Mouse (Mus musculus): ENCODE measurements around the gene Ascc1. TPM values are rescaled to one million over a fixed set of nuclear protein-coding genes. Genes with fewer than 3 reads are reported as not detected.

The Ascc1 gene
- polyA plus RNA-seq, 1 experiment from 2014 or later = 44.1 TPM

DNA sequence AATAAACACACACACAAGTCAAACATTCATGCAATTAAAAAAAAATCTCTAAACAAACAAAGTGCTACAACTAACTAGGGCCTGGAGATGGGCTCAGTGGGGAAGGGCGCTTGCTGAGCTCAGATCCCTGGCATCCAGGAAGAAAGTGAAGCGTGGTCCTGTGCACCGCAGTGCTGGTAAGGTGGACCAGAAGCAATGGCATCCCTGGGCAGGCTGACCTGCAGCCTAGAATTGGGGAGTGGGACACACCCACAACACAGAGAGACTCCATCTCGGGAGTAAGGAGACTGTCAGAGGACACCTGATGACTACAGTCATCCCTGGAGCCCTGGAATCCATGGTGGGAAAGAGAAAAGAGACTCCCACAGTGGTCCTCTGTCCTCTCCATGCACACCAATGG lies 29.2 kb upstream of the Ascc1 start:
- no peaks in the 10 kb centered on the region for H3K9me3 ChIP-seq (replicated peaks; ENCODE audit: control insufficient read depth, low read length)
- peak overlapping the region; percentile 88 for H3K27ac ChIP-seq (ENCODE audit: low read length)
- 90% methylated on average over 4 of the region's 4 CpGs for WGBS
- H3K27me3 ChIP-seq (ENCODE audit: control insufficient read depth, insufficient read depth, low read length) = no peaks in the 10 kb centered on the region
- H3K4me1 ChIP-seq (ENCODE audit: control insufficient read depth, insufficient read depth, low read length) = peaks cover 61% of the 10 kb centered on the region
- H3K4me2 ChIP-seq (ENCODE audit: low read depth, low read length) = no peak overlapping the region
- no peak for ATAC-seq (replicated peaks; ENCODE audit: extremely low read depth, insufficient read depth, low FRiP score)
- H3K36me3 ChIP-seq (ENCODE audit: control insufficient read depth, insufficient read depth) = no peaks in the 10 kb centered on the region
- no peak overlapping the region for H3K9ac ChIP-seq (ENCODE audit: low read length)
- H3K4me3 ChIP-seq (ENCODE audit: low read length) = no peak overlapping the region

DNA sequence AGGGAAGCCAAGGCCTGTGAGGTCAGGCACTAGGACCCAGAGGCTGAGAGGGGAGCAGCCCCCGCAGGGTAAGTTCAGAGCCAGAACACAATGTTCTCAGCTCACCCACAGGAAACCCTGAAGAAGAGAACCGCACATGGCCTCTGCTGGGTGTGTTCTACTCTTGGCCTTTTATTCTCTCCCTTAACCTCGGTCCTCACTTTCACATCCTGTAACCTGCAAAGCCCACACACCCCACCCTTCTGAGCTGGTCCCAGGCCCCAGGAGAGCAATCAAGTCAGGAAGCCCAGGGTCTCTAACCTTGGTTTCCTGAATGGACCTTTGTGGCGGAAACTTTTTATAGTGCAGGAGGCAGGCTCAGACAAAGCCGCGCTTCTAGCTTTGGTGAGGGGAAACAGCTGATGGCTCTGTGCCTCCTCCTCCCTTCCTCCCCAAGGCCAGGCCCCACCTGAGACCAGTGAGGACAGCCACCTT lies 28.4 kb upstream of the Ascc1 start:
- WGBS = 18% methylated on average over 6 of the region's 6 CpGs
- no peak overlapping the region for H3K4me3 ChIP-seq (ENCODE audit: low read length)
- H3K9ac ChIP-seq (ENCODE audit: low read length) = peak overlapping the region; percentile 48
- H3K4me2 ChIP-seq (ENCODE audit: low read depth, low read length) = peak overlapping the region; percentile 38
- ATAC-seq (replicated peaks; ENCODE audit: extremely low read depth, insufficient read depth, low FRiP score) = peak; percentile 56
- H3K27ac ChIP-seq (ENCODE audit: low read length) = peak overlapping the region; percentile 88
- peaks cover 70% of the 10 kb centered on the region for H3K4me1 ChIP-seq (ENCODE audit: control insufficient read depth, insufficient read depth, low read length)
- H3K36me3 ChIP-seq (ENCODE audit: control insufficient read depth, insufficient read depth) = no peaks in the 10 kb centered on the region
- H3K9me3 ChIP-seq (replicated peaks; ENCODE audit: control insufficient read depth, low read length) = no peaks in the 10 kb centered on the region
- no peaks in the 10 kb centered on the region for H3K27me3 ChIP-seq (ENCODE audit: control insufficient read depth, insufficient read depth, low read length)

DNA sequence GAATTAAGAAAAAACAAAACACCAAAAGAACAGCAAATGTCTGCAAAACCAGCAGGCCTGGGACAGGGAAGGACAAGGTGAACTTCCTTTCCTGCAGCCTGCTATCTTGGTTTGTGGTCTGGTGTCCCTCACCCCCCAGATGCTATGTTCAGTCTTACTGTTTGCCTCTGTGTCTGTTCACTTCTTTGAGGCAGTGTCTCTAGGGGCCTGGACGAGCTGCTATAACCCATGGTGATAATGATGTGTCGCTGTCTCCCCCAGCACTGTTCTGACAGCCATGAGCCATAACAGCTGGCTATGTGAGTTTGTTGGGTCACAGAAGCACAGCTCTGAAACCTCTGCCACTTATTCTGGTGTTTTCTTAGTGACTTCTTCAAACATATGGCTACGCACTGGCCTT lies 27.8 kb upstream of the Ascc1 start:
- H3K27ac ChIP-seq (ENCODE audit: low read length) = peak overlapping the region; percentile 88
- H3K9me3 ChIP-seq (replicated peaks; ENCODE audit: control insufficient read depth, low read length) = no peaks in the 10 kb centered on the region
- H3K4me2 ChIP-seq (ENCODE audit: low read depth, low read length) = peak overlapping the region; percentile 38
- H3K4me1 ChIP-seq (ENCODE audit: control insufficient read depth, insufficient read depth, low read length) = peaks cover 70% of the 10 kb centered on the region
- WGBS = 43% methylated on average over 3 of the region's 3 CpGs
- H3K36me3 ChIP-seq (ENCODE audit: control insufficient read depth, insufficient read depth) = no peaks in the 10 kb centered on the region
- ATAC-seq (replicated peaks; ENCODE audit: extremely low read depth, insufficient read depth, low FRiP score) = peak; percentile 25
- H3K4me3 ChIP-seq (ENCODE audit: low read length) = no peak overlapping the region
- H3K9ac ChIP-seq (ENCODE audit: low read length) = peak overlapping the region; percentile 48
- H3K27me3 ChIP-seq (ENCODE audit: control insufficient read depth, insufficient read depth, low read length) = no peaks in the 10 kb centered on the region

DNA sequence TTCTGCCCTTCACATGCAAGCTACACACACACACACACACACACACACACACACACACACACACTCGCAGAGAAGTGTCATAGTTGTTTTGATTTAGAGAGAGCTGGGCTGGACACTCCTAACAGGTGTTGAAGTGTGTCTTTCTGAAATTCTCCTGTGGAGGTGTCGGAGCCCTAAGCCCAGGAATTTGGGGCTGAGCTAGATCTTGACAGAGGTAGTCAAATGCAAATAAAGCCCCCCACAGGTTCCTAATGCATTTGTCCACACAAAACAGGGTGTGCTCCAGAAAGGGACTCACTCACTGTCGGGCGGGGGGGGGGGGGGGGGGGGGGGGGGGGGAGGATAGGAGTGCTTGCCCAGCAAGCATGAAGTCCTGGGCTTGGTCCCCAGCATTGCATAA lies 25.5 kb upstream of the Ascc1 start:
- Histone ChIP-seq H3K36me3 (ENCODE audit: control insufficient read depth, insufficient read depth) (no peaks in the 10 kb centered on the region), H3K4me1 (ENCODE audit: control insufficient read depth, insufficient read depth, low read length) (peaks cover 67% of the 10 kb centered on the region), H3K27ac (ENCODE audit: low read length) (no peak overlapping the region), H3K4me2 (ENCODE audit: low read depth, low read length) (no peak overlapping the region), H3K9me3 (replicated peaks; ENCODE audit: control insufficient read depth, low read length) (no peaks in the 10 kb centered on the region), H3K4me3 (ENCODE audit: low read length) (no peak overlapping the region), H3K27me3 (ENCODE audit: control insufficient read depth, insufficient read depth, low read length) (no peaks in the 10 kb centered on the region), H3K9ac (ENCODE audit: low read length) (no peak overlapping the region)
- ATAC-seq (replicated peaks; ENCODE audit: extremely low read depth, insufficient read depth, low FRiP score) = no peak
- 64% methylated on average over 2 of the region's 4 CpGs for WGBS

DNA sequence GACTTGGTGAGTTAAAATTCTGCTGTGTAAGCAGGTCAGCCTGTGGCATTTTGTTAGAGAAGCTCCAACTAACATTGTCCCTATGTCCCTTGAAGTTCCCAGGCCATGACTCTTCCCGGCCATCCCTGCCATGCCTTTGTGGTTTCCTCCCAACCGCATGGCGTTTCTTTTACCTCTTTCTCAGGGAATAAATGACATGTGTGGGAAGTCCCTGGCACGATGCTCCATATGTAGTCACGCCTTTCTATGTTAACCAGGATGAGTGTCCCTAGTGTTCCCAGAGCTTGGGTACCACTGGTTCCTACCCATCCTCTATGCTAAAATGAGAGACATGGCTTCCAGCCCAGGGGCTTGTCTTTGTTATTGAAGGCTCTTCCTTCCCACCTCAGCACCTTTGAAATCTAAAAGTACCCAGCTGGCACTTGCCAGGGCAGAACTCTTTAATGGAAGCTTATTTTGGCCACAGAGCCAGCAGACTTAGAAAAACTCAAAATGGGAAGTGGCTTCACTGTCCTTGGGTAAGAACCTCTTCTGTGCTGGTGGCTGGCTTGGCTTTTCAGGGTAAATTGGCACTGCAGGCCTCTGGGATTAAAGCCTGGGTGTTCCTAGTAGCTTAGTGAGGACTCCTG lies 24.8 kb upstream of the Ascc1 start:
- Histone ChIP-seq H3K27me3 (ENCODE audit: control insufficient read depth, insufficient read depth, low read length) (no peaks in the 10 kb centered on the region), H3K9me3 (replicated peaks; ENCODE audit: control insufficient read depth, low read length) (no peaks in the 10 kb centered on the region), H3K36me3 (ENCODE audit: control insufficient read depth, insufficient read depth) (no peaks in the 10 kb centered on the region), H3K4me3 (ENCODE audit: low read length) (no peak overlapping the region), H3K27ac (ENCODE audit: low read length) (peak overlapping the region; percentile 81), H3K4me2 (ENCODE audit: low read depth, low read length) (no peak overlapping the region), H3K4me1 (ENCODE audit: control insufficient read depth, insufficient read depth, low read length) (peaks cover 69% of the 10 kb centered on the region), H3K9ac (ENCODE audit: low read length) (peak overlapping the region; percentile 47; the same call in 1 of the 2 replicates)
- no peak for ATAC-seq (replicated peaks; ENCODE audit: extremely low read depth, insufficient read depth, low FRiP score)
- WGBS = 90% methylated on average over 5 of the region's 5 CpGs

- no peak overlapping the region; the same call in 1 of the 2 replicates for H3K4me2 ChIP-seq (ENCODE audit: low read depth, low read length)
- H3K27me3 ChIP-seq (ENCODE audit: control insufficient read depth, insufficient read depth, low read length) = no peaks in the 10 kb centered on the region
- peak overlapping the region; percentile 81 for H3K27ac ChIP-seq (ENCODE audit: low read length)
- WGBS = 40% methylated on average over 2 of the region's 2 CpGs
- H3K4me1 ChIP-seq (ENCODE audit: control insufficient read depth, insufficient read depth, low read length) = peaks cover 67% of the 10 kb centered on the region
- no peak overlapping the region for H3K4me3 ChIP-seq (ENCODE audit: low read length)
- no peak for ATAC-seq (replicated peaks; ENCODE audit: extremely low read depth, insufficient read depth, low FRiP score)
- H3K36me3 ChIP-seq (ENCODE audit: control insufficient read depth, insufficient read depth) = no peaks in the 10 kb centered on the region
- H3K9ac ChIP-seq (ENCODE audit: low read length) = peak overlapping the region; percentile 47
- no peaks in the 10 kb centered on the region for H3K9me3 ChIP-seq (replicated peaks; ENCODE audit: control insufficient read depth, low read length)
Measured at GRCm38 (mm10) chr10:59978401-59978800, 24.2 kb upstream of the Ascc1 start.

DNA sequence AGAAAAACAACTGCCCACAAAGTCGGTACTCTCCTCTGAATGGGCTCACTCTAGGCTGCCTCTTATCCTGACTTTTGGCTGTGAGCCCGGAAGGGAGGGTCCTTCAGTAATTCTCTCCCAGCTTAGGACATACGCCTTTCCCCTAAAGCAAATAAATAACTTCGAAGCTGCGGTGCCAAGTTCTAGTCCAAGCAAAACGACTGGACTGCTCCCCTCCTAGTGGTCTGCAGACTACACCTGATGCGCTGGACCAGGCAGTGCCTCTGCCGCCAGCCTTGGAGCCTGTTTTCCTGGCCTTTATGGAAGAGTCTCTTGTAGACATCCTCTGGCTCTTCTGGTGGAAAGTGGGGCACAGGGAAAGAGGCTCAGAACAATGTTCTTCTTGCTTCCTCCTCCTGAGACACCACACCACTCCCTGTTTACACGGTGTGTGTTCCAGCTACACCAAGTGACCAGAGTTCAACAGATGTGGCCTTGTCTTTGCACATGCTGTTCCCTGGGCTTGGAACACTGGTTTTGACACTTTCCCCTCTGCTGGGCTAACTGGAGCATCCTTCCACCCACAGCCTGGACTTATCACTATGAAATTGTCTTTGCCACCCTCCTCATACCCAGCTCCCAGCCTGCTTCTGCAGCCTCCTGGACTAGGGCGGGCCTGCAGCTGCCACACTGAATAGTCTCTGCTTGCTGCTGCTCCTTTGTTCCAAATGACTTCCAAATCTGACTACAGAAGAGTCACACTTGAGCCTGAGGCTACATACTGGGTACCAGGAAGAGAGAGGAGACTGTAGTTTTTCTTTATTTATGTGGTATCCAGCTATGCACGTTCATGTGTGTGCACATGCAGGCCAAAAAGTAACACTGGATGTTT lies 23.5 kb upstream of the Ascc1 start:
- Histone ChIP-seq H3K27ac (ENCODE audit: low read length) (peak overlapping the region; percentile 81), H3K4me1 (ENCODE audit: control insufficient read depth, insufficient read depth, low read length) (peaks cover 60% of the 10 kb centered on the region), H3K9me3 (replicated peaks; ENCODE audit: control insufficient read depth, low read length) (no peaks in the 10 kb centered on the region), H3K9ac (ENCODE audit: low read length) (peak overlapping the region; percentile 47), H3K4me3 (ENCODE audit: low read length) (no peak overlapping the region), H3K27me3 (ENCODE audit: control insufficient read depth, insufficient read depth, low read length) (no peaks in the 10 kb centered on the region), H3K36me3 (ENCODE audit: control insufficient read depth, insufficient read depth) (no peaks in the 10 kb centered on the region), H3K4me2 (ENCODE audit: low read depth, low read length) (no peak overlapping the region)
- ATAC-seq (replicated peaks; ENCODE audit: extremely low read depth, insufficient read depth, low FRiP score) = peak; percentile 57
- WGBS = 32% methylated on average over 11 of the region's 11 CpGs

GRCm38 (mm10) chr10:59980815-59981244 lies 21.8 kb upstream of the Ascc1 start:
- Histone ChIP-seq H3K9me3 (replicated peaks; ENCODE audit: control insufficient read depth, low read length) (no peaks in the 10 kb centered on the region), H3K36me3 (ENCODE audit: control insufficient read depth, insufficient read depth) (no peaks in the 10 kb centered on the region), H3K4me1 (ENCODE audit: control insufficient read depth, insufficient read depth, low read length) (peaks cover 47% of the 10 kb centered on the region), H3K9ac (ENCODE audit: low read length) (peak overlapping the region; percentile 6; the same call in 1 of the 2 replicates), H3K27me3 (ENCODE audit: control insufficient read depth, insufficient read depth, low read length) (no peaks in the 10 kb centered on the region), H3K4me3 (ENCODE audit: low read length) (no peak overlapping the region), H3K4me2 (ENCODE audit: low read depth, low read length) (no peak overlapping the region), H3K27ac (ENCODE audit: low read length) (peak overlapping the region; percentile 58)
- no peak for ATAC-seq (replicated peaks; ENCODE audit: extremely low read depth, insufficient read depth, low FRiP score)
- 80% methylated on average over 6 of the region's 6 CpGs for WGBS

DNA sequence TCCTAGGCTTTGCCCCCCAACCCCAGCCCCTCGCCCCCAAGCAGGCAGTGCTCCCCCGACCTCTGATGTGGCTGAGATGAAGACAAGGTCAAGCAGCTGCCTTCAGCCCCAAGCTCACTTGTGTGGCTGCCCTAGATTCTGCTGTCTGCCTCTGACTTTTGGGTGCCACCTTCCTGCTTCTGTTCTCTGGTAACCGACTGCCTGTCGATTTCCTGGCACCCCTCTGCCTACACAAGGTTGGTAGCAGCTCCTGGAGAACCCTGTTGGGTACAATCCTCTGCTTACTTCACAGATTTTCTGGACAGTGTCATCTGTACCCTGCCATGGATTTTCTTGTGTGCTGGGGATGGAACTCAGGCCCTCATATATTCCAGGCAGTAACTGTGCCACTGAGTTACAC lies 21.3 kb upstream of the Ascc1 start:
- Histone ChIP-seq H3K4me2 (ENCODE audit: low read depth, low read length) (no peak overlapping the region), H3K36me3 (ENCODE audit: control insufficient read depth, insufficient read depth) (no peaks in the 10 kb centered on the region), H3K4me3 (ENCODE audit: low read length) (no peak overlapping the region), H3K27me3 (ENCODE audit: control insufficient read depth, insufficient read depth, low read length) (no peaks in the 10 kb centered on the region), H3K9ac (ENCODE audit: low read length) (peak overlapping the region; percentile 6; the same call in 1 of the 2 replicates), H3K9me3 (replicated peaks; ENCODE audit: control insufficient read depth, low read length) (no peaks in the 10 kb centered on the region), H3K4me1 (ENCODE audit: control insufficient read depth, insufficient read depth, low read length) (peaks cover 47% of the 10 kb centered on the region), H3K27ac (ENCODE audit: low read length) (peak overlapping the region; percentile 58)
- 46% methylated on average over 4 of the region's 4 CpGs for WGBS
- ATAC-seq (replicated peaks; ENCODE audit: extremely low read depth, insufficient read depth, low FRiP score) = no peak
